Mouse (Mus musculus) v-Abl transformed pro-B cells (cell line): ENCODE data around the gene Lonp1.

ENCODE experiments used
- in situ Hi-C, 2 experiments: fragments of 400-800 bp; cut with MboI; formaldehyde crosslinking; loops; one replicate each; pipeline ENCODE4 v1.15.1; 2025; ENCODE audit not compliant: unreplicated experiment in 2 of 2

Gene Lonp1

GRCm38 (mm10) chr17:56627530-56628277, 1.0 kb upstream of the Lonp1 start, which contains the start of gene Catsperd:
TSS of gene Catsperd (plus strand) at chr17:56628143.
- in situ Hi-C loops = no loop called here

DNA sequence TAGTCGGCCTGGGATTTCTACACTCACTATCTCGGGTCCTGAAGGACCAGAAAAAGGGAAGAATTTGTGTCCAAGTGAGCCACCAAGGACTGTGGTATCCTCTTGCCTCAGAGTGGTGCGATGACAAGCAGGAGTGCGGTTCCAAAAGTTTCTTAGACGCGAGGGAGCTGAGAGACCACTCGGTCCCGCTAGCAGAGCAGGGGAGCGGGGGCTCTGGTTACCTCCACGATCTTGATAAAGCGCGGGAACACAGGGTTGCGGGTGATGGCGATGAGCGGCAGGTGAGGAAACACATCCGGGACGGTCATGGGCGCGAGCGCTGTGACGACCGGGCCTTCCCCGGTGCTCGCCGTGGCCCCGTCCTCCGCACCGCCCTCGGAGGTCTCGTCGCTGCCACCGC, 427 bp downstream of the Lonp1 start:
- in situ Hi-C loops = no loop called here

- in situ Hi-C loops = no loop called here
These were observed 1.2 kb downstream of the Lonp1 start for GRCm38 (mm10) chr17:56625495-56625894.

DNA sequence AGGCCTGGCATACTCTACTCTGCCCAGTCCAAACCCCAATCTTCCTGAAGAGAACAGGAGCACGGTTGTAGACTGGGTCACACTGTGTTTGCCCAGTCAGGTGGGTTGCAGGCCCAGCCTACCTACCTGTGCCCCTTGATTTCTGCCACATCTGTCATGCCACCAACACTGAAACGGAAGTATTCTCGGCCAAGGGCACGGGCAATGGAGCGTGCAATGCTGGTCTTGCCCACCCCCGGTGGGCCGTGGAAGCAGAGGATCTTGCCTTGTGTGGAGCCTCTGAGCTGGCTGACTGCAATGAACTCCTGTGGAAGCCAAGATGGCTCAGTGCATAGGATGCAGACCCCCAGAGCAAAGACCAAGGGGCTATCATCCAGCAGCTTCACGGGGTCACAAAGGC, 9.1 kb downstream of the Lonp1 start:
- in situ Hi-C loops = loop anchor here (5.0 kb wide), 2 partner anchors 45 to 50 kb away; no protein-coding TSS in a partner anchor

- in situ Hi-C loops = loop anchor here (5.0 kb wide), 2 partner anchors 46 to 51 kb away; no protein-coding TSS in a partner anchor
These were observed 10.0 kb downstream of the Lonp1 start for GRCm38 (mm10) chr17:56616725-56617124.

- in situ Hi-C loops = loop anchor here (5.0 kb wide), 2 partner anchors 47 to 52 kb away; no protein-coding TSS in a partner anchor
These were observed 10.9 kb downstream of the Lonp1 start for GRCm38 (mm10) chr17:56615792-56616191.

DNA sequence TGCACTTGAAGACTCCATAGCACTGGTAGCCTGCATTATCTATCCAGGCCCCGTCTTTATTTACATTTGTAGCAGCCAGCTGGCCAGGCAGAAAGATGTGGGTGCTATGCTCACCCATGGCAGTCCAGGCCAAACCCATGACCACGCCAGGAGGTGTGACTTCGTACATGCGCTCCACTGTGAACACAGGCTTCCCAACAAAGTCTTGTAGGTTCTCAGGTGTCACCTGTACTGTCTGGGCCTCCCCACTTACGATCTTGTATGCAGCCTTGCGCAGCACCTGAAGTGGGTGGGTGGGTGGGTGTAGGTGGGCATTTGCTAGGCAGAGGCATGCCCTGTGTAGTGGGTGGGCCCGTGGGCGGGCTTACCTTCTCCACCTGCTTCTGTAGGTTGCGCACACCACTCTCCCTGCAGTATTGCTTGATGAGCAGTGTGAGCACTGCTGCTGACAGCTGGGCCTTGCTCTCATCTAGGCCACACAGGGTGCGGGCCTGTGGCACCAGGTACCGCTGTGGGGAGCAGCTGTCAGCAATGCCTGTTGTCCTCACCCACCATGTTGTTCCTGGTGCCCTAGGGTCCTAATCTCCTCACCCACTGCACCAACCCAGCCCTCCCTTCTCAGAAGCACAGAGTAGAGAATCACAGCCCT, 11.4 kb downstream of the Lonp1 start:
- in situ Hi-C loops = loop anchor here (5.0 kb wide), 2 partner anchors 47 to 52 kb away; no protein-coding TSS in a partner anchor

DNA sequence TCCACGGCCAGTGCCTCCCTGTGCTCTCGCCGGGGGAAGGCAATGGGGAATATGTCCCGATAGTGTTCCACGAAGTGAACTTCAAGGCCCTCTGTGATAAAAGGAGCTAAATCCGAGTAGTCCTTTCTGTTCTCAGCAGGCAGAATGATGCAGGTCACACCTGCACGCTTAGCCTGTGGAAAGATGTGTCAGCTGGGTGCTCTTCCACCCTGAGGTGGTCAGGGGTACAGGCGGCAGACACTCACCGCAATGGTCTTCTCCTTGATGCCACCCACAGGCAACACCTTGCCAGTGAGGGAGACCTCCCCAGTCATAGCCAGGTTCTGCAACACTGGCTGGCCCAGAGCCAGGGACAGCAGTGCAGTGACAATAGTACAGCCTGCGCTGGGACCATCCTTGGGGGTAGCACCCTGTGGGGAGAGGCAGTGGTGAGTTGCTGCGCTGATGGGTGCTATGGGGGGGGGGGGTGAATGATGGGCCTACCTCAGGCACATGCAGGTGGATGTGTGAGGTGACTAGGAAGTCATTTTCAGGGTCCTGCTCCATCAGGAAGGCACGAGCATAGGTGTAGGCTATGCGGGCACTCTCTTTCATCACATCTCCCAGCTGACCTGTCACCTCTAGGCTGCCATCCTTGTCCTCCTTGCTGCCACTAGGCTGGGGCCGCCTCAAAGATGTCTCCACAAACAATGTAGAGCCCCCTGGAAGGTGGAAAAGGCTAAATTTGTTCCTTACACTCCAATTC, 12.1 kb downstream of the Lonp1 start:
- in situ Hi-C loops = loop anchor here (5.0 kb wide), 3 partner anchors 33 to 53 kb away; no protein-coding TSS in a partner anchor

DNA sequence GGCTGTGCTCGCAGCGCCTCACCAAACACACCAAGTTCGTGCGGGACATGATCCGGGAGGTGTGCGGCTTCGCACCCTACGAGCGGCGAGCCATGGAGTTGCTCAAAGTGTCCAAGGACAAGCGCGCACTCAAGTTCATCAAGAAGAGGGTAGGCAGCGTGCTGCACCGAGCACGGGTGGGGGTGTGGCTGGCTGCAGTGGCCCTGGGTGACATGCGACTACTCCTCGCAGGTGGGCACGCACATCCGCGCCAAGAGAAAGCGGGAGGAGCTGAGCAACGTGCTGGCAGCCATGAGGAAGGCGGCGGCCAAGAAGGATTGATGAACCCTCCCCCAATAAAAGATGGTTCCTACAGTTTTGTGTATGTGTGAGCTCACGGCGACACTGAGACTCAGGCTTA, 12.8 kb downstream of the Lonp1 start:
- in situ Hi-C loops = loop anchor here in 1 of 2 experiments (5.0 kb wide), 1 partner anchor 33 kb away; no protein-coding TSS in a partner anchor

DNA sequence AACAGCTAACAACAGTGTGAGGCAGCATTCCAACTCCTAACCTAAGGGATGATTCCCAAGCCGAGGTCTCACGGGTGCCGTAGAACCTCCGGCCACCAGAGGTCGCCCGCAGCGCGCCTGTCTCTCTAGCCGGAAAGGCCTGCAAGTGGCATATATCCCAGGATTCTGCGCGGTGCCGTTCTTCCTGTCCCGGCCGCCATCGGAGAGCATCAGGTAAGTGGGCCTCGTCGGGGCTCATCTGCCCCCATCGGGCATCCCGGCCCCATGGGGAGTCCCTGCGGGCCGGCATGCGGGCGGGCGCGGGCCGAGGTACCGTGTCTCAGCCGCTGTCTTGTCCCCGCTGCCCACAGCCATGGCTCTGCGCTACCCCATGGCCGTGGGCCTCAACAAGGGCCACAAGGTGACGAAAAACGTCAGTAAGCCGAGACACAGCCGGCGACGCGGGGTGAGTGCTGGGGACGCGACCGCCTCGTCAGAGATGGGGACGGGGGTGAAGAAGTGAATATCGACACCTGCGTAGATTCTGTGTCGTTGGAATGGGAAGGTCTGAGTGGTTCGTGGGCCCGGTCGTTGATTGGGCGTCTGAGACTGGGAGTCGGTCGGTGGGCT, 13.3 kb downstream of the Lonp1 start, which contains the start of gene Rpl36:
Gene Rpl36, plus strand, starts transcription at position 181 of the 609 bp plus-strand sequence.
- in situ Hi-C loops = loop anchor here in 1 of 2 experiments (5.0 kb wide), 1 partner anchor 34 kb away; no protein-coding TSS in a partner anchor

- in situ Hi-C loops = loop anchor here in 1 of 2 experiments (5.0 kb wide), 1 partner anchor 35 kb away; no protein-coding TSS in a partner anchor
These were observed 14.1 kb downstream of the Lonp1 start for GRCm38 (mm10) chr17:56612565-56612939.

DNA sequence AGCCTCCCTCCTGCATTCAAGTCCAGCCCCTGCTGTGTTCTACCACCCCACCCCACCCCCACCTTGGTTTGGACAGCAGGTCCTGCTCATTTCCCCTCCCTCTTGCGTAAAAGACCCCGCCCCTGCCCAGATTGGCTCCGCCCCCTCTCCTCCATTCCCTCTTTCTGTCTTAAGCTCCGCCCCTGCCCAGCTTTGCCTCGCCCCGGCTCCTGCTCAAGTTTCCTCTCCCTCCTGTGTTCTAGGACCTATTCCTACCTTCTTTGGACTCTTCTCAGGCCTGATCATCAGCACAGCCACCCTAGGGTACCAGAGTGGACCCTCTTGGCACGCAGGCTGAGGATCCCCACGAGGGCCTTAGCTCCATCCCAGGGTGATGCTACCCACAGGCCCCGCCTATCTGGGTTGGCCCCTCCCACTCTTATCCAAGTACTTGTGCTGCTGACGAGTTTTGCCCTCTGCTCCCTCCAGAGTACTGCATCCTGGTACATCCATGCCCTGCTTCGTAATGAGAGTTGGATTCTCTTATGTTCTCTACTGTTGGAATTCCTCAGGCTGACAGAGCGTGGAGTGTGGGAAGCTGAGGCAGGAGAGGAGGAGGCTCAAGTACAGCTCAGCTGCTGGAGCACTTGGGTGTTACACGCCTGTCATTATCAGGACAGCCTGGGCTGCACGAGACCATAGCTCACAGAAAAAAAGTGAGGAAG, 14.7 kb downstream of the Lonp1 start:
- in situ Hi-C loops = loop anchor here in 1 of 2 experiments (5.0 kb wide), 1 partner anchor 35 kb away; no protein-coding TSS in a partner anchor

DNA sequence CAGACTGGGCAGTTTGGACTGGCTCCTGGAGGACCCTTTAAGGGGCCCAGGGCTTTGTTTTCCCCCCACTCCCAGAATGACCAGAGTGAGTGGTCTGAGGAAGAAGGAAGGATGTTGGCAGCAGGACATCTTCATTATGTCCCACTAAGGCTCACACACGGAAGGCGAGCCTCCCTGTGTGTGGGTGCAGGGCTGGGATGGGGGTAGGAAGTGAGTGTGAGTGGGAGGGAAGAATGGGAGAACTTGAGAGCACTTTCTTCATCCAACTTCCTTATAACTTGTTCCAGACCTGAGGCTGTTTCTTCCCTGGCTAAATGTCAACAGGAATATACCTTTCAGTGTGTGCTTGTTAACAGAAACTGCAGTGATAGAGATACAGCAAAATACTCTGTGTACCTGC, 15.4 kb downstream of the Lonp1 start:
- in situ Hi-C loops = loop anchor here in 1 of 2 experiments (5.0 kb wide), 1 partner anchor 36 kb away; no protein-coding TSS in a partner anchor

GRCm38 (mm10) chr17:56609452-56610171, 17.1 kb downstream of the Lonp1 start, which contains the start of gene 2410015M20Rik:
TSS of gene 2410015M20Rik (minus strand) at chr17:56609771.
- in situ Hi-C loops = loop anchor here in 1 of 2 experiments (5.0 kb wide), 1 partner anchor 38 kb away; no protein-coding TSS in a partner anchor

- in situ Hi-C loops = no loop called here
These were observed 18.0 kb downstream of the Lonp1 start for GRCm38 (mm10) chr17:56608699-56609098.

DNA sequence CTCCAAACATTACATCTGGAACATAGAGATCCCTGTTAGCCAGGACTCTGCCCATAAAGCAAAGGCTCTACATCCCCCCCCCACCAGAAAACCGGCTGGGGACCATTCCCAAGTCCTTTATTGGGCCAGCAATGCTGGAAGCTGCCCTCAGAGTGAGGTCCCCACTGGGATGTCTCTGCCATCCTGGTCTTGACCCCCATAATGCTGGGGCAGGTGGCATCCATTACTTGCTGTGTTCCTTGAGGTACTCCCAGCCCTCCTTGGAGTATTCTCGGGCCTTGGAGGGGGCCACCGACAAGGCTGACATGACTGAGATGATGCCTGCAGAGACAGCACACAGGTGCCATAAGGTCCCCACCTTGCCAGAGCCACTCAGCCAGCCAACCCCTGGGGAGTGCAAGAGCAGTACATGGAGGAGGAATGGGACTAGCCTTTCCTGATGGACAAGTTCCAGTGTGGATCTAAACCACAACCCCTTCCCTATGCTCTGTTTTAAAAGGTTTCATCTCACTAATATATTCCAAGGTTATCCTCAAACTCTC, 19.1 kb downstream of the Lonp1 start:
- in situ Hi-C loops = no loop called here

GRCm38 (mm10) chr17:56605431-56605830, 21.3 kb downstream of the Lonp1 start:
- in situ Hi-C loops = no loop called here

GRCm38 (mm10) chr17:56604422-56604821, 22.3 kb downstream of the Lonp1 start:
- in situ Hi-C loops = no loop called here

GRCm38 (mm10) chr17:56604070-56604380, 22.7 kb downstream of the Lonp1 start:
- in situ Hi-C loops = no loop called here
